Mouse (Mus musculus) right cerebral cortex, postnatal 4 days (tissue): ENCODE data around the gene Zfp664.

Experiments
- DNase-seq: peaks from one replicate; pipeline ENCODE4 v3.0.0-alpha.2; 2022

The Zfp664 gene

GRCm38 (mm10) chr5:124862013-124862866 is at the start of gene Zfp664, which contains the start of gene Ccdc92:
Gene Zfp664 (plus strand): TSS chr5:124862691.
Gene Ccdc92 (minus strand): TSS chr5:124862424.
- peak; percentile 99 for DNase-seq

GRCm38 (mm10) chr5:124814797-124815196 is 47.7 kb upstream of the Zfp664 start:
- DNase-seq = no peak

GRCm38 (mm10) chr5:124817050-124817449 is 45.4 kb upstream of the Zfp664 start:
- no peak for DNase-seq

GRCm38 (mm10) chr5:124822128-124822894 is 40.2 kb upstream of the Zfp664 start:
- DNase-seq = peak; percentile 55

GRCm38 (mm10) chr5:124830331-124830730 is 32.2 kb upstream of the Zfp664 start:
- DNase-seq = no peak

- DNase-seq = no peak
Measured at GRCm38 (mm10) chr5:124835218-124835617, 27.3 kb upstream of the Zfp664 start.

GRCm38 (mm10) chr5:124836075-124836474 is 26.4 kb upstream of the Zfp664 start:
- no peak for DNase-seq

- no peak for DNase-seq
Measured at GRCm38 (mm10) chr5:124836621-124837020, 25.9 kb upstream of the Zfp664 start.

- no peak for DNase-seq
Measured at GRCm38 (mm10) chr5:124840202-124840601, 22.3 kb upstream of the Zfp664 start.

GRCm38 (mm10) chr5:124840669-124841068 is 21.8 kb upstream of the Zfp664 start:
- no peak for DNase-seq

- no peak for DNase-seq
Measured at GRCm38 (mm10) chr5:124843386-124843785, 19.1 kb upstream of the Zfp664 start.

GRCm38 (mm10) chr5:124844929-124845328 is 17.6 kb upstream of the Zfp664 start:
- no peak for DNase-seq

GRCm38 (mm10) chr5:124847014-124847413 is 15.5 kb upstream of the Zfp664 start:
- DNase-seq = no peak

- no peak for DNase-seq
Measured at GRCm38 (mm10) chr5:124848994-124849393, 13.5 kb upstream of the Zfp664 start.

GRCm38 (mm10) chr5:124851572-124851971 is 10.9 kb upstream of the Zfp664 start:
- DNase-seq = no peak

GRCm38 (mm10) chr5:124852294-124852693 is 10.2 kb upstream of the Zfp664 start:
- DNase-seq = no peak

GRCm38 (mm10) chr5:124853079-124853478 is 9.4 kb upstream of the Zfp664 start:
- no peak for DNase-seq

- no peak for DNase-seq
Measured at GRCm38 (mm10) chr5:124854202-124854601, 8.3 kb upstream of the Zfp664 start.

GRCm38 (mm10) chr5:124860013-124860412 is 2.5 kb upstream of the Zfp664 start:
- DNase-seq = no peak

GRCm38 (mm10) chr5:124861463-124861862 is 1.0 kb upstream of the Zfp664 start:
- DNase-seq = peak; percentile 10

- peak; percentile 49 for DNase-seq
Measured at GRCm38 (mm10) chr5:124862871-124863741, 615 bp downstream of the Zfp664 start.

- peak; percentile 65 for DNase-seq
Measured at GRCm38 (mm10) chr5:124868981-124869380, 6.5 kb downstream of the Zfp664 start.

GRCm38 (mm10) chr5:124872033-124872432 is 9.5 kb downstream of the Zfp664 start:
- no peak for DNase-seq
